Mouse (Mus musculus) limb, embryonic 13.5 days (tissue): ENCODE measurements around the gene Cyp1a2. TPM values are rescaled to one million over a fixed set of nuclear protein-coding genes. Genes with fewer than 3 reads are reported as not detected.

Experiments used
- ATAC-seq: fragments of 200-750 bp; cut with Nextera tagmentation; 2 replicates; pipeline ENCODE4 v1.8.0; 2017; ENCODE audit warnings: low read depth, moderate number of reproducible peaks, moderate TSS enrichment; ENCODE audit not compliant: low FRiP score
- H3K27ac ChIP-seq: fragments of 300-500 bp; sonication (generic); 2 replicates; pipeline ENCODE4 v1.5.1; 2015; ENCODE audit warnings: inconsistent platforms, mild to moderate bottlenecking, moderate library complexity
- H3K27me3 ChIP-seq: fragments of 300-500 bp; sonication (generic); 2 replicates; pipeline ENCODE4 v1.6.1; 2015; ENCODE audit warnings: mild to moderate bottlenecking, inconsistent platforms
- H3K36me3 ChIP-seq: fragments of 300-500 bp; sonication (generic); 2 replicates; pipeline ENCODE4 v1.6.1; 2015; ENCODE audit warnings: inconsistent platforms, mild to moderate bottlenecking, moderate library complexity
- H3K4me1 ChIP-seq: fragments of 300-500 bp; sonication (generic); 2 replicates; pipeline ENCODE4 v1.6.1; 2015; ENCODE audit warnings: inconsistent platforms
- H3K4me2 ChIP-seq: fragments of 300-500 bp; sonication (generic); replicated peaks from 2 replicates; pipeline ENCODE4 v1.6.1; 2015; ENCODE audit warnings: inconsistent platforms, mild to moderate bottlenecking, moderate library complexity
- H3K4me3 ChIP-seq: fragments of 300-500 bp; sonication (generic); 2 replicates; pipeline ENCODE4 v1.5.1; 2015; ENCODE audit warnings: moderate library complexity, mild to moderate bottlenecking, inconsistent platforms
- H3K9ac ChIP-seq: fragments of 300-500 bp; sonication (generic); 2 replicates; pipeline ENCODE4 v1.6.1; 2015; ENCODE audit warnings: mild to moderate bottlenecking, inconsistent platforms
- H3K9me3 ChIP-seq: fragments of 300-500 bp; sonication (generic); 2 replicates; pipeline ENCODE4 v1.6.1; 2016; ENCODE audit warnings: inconsistent platforms
- WGBS: fragments of 180-500 bp; shearing (Covaris S2); methylation state at CpG from one replicate; pipeline ENCODE4 v1.1.7; 2015; 5-methylcytosine and 5-hydroxymethylcytosine counted together
- polyA plus RNA-seq: library from polyadenylated mRNA; unstranded; fragments of >200 nt; fragmentation: Nextera tagmentation; extraction: Ambion mirVana; gene quantifications from 2 replicates; pipeline ENCODE4 v1.2.1, GENCODE M21; 2015

Cyp1a2 gene
- polyA plus RNA-seq, 1 experiment from 2014 or later = not detected

DNA sequence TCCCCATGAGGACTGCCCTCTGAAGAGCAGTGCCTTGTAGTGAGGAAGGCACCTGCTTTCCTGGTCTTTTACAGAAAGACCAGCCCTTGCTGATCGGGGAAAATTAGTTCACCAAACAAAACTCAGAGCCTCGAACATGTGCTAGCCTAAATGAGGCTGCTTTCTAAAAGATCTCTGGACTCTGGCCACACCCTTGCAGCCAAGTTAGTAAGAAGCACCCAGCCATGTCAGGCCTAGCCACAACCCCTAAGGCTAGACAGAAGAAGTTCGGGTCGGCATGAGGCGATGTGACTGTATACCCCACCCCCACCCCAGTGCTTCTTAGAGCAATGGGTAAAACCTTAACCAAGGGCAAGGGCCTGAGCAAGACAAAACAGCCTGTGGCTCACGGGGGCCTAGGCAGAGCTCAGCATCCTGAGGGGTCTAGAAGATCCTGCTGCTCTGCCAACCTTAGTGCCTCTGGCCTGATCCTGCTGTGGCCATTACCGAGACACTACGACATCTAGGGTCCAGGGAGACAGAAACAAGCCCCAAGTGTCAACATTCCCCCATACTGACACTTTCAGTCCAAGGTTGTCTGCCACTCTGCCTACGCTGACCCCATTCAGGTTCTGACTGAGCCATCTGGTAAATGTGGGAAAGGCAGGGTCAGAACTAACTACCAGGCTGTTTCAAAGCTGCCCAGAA, 40.2 kb downstream of the Cyp1a2 start:
- peaks cover 62% of the 10 kb centered on the region for H3K4me1 ChIP-seq
- H3K36me3 ChIP-seq = peaks cover 15% of the 10 kb centered on the region
- peak overlapping the region; percentile 74 for H3K4me3 ChIP-seq
- H3K9me3 ChIP-seq = no peaks in the 10 kb centered on the region
- no peak overlapping the region for H3K27ac ChIP-seq
- no peaks in the 10 kb centered on the region for H3K27me3 ChIP-seq
- ATAC-seq = no peak
- peak overlapping the region; percentile 93 for H3K9ac ChIP-seq
- peak overlapping the region; percentile 97 for H3K4me2 ChIP-seq
- 65% methylated on average over 9 of the region's 9 CpGs for WGBS

DNA sequence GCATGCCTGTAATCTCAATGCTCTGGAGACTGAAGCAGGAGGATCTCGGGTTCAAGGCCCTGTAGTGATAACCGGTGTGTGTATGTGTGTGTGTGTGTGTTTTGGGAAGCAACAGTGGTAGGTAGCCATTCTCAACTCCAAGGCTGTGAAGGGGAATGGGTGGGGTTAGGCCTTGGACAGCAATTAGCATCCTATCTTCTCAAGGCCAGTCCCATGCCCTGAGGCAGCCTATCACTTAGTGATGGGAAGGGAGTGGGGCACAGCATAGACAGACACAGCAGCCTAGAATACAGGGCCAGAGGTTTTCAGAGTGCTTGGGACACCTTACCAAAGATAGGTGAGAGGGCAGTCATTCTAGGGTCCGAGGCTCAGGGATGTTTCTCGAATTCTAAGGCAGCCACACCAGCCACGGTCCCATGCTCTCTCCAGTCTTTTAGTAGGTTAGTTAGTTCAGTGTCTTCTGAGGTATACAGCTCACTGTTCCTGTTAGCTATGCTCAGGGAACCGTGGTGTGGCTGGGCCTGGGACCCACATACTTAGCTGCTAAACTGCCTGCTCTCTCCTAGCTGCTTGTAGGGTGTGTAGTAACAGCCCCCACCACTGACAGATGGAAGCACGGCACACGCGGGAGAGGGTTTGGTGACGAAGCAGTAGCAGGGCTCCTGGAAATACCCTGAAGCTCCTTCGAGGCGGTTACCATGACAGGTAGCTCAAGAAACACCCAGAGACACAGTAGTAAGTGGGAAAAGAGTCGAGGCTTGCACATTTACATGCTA, 41.5 kb downstream of the Cyp1a2 start:
- 87% methylated on average over 13 of the region's 13 CpGs for WGBS
- Histone ChIP-seq H3K4me1 (peaks cover 74% of the 10 kb centered on the region), H3K27me3 (no peaks in the 10 kb centered on the region), H3K36me3 (peaks cover 15% of the 10 kb centered on the region), H3K4me2 (0 out of 2 replicates have a peak overlapping the region, but pooled peaks have one; percentile 97), H3K4me3 (no peak overlapping the region), H3K9ac (0 out of 2 replicates have a peak overlapping the region, but pooled peaks have one; percentile 3), H3K9me3 (no peaks in the 10 kb centered on the region), H3K27ac (no peak overlapping the region)
- no peak for ATAC-seq

DNA sequence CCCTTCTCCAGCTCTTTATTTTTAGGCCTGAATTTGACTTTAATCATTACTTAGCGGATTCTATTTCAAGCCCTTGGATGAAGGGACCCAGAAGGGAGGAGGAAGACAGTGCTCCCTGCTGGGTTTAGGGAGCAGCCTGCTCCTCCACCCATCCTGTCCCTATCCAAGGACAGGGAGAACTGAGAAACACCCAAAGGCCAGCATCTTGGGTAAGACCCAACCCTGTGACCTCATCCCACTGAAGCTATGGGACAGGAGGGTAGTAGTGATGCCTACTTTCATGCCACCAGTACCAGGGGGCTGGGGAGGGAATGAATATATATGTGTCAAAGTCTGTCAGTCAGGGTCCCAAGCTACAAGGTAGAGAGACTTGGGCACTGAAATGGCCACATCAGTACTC, 42.5 kb downstream of the Cyp1a2 start:
- Histone ChIP-seq H3K4me1 (peaks cover 83% of the 10 kb centered on the region), H3K27ac (peak overlapping the region; percentile 84; the same call in 1 of the 2 replicates), H3K9ac (peak overlapping the region; percentile 65; the same call in 1 of the 2 replicates), H3K9me3 (no peaks in the 10 kb centered on the region), H3K36me3 (peaks cover 15% of the 10 kb centered on the region), H3K4me3 (0 out of 2 replicates have a peak overlapping the region, but pooled peaks have one; percentile 10), H3K4me2 (peak overlapping the region; percentile 56), H3K27me3 (no peaks in the 10 kb centered on the region)
- no peak for ATAC-seq
- WGBS = 100% methylated on average over 1 of the region's 1 CpGs

DNA sequence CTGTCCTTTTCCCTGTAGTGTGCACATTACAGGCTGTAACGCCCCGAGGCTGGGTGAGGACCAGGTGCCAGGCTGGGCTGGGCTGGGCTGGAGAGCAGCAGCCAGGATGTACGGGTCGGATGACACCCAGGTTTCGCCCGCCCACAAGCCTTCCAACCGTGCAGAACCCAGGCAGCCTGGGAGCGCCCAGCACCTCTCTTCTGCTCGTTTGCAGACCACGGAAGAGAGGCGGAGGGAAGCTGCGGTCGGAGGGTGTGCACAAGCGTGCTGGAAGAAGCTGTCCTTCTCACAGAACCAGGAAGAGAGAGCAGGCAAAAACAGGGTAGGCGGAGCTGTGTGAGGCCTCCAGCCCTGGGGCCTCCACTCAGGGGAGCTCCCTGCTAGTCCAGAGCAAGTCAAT, 43.1 kb downstream of the Cyp1a2 start:
- peak overlapping the region; percentile 56 for H3K4me2 ChIP-seq
- H3K27me3 ChIP-seq = no peaks in the 10 kb centered on the region
- WGBS = 13% methylated on average over 15 of the region's 15 CpGs
- 0 out of 2 replicates have a peak, but pooled peaks have one; percentile 14 for ATAC-seq
- H3K27ac ChIP-seq = peak overlapping the region; percentile 84
- no peaks in the 10 kb centered on the region for H3K9me3 ChIP-seq
- peaks cover 15% of the 10 kb centered on the region for H3K36me3 ChIP-seq
- H3K4me1 ChIP-seq = peaks cover 83% of the 10 kb centered on the region
- H3K9ac ChIP-seq = peak overlapping the region; percentile 65
- peak overlapping the region; percentile 20 for H3K4me3 ChIP-seq

DNA sequence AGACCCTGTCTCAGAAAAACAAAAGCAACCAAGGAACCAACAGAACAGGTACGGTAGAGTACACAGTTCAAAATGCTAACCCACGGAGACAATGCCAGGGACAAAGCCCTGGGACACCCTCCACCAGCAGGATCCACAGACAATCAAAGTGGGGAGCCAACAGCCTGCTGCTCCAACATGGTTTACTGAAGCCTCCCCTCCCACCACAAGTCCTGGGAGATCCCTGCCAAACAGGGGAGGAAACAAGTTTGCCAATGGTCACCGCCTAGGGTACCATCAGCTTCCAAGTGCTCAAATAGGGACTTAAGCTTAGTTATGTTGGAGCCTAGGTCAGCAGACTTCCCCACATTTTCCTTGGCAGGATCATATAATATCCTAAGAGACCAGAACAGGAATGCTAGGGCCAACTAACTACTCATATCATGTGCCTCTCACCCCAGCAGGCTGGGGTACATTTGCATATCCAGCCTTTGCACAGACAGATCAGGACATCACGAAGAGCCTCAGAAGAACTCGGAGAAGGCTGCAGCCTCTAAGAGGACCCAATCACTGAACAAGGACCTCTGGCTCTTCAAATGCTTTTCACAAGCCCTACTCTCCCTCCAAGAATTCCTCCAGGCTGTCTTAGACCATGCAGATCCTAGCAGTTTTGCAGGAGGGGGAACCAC, 43.7 kb downstream of the Cyp1a2 start:
- Histone ChIP-seq H3K27me3 (no peaks in the 10 kb centered on the region), H3K4me1 (peaks cover 83% of the 10 kb centered on the region), H3K9me3 (no peaks in the 10 kb centered on the region), H3K9ac (peak overlapping the region; percentile 65), H3K36me3 (peaks cover 15% of the 10 kb centered on the region), H3K27ac (peak overlapping the region; percentile 84), H3K4me3 (peak overlapping the region; percentile 20), H3K4me2 (peak overlapping the region; percentile 56)
- ATAC-seq = no peak
- WGBS = 71% methylated on average over 5 of the region's 5 CpGs

DNA sequence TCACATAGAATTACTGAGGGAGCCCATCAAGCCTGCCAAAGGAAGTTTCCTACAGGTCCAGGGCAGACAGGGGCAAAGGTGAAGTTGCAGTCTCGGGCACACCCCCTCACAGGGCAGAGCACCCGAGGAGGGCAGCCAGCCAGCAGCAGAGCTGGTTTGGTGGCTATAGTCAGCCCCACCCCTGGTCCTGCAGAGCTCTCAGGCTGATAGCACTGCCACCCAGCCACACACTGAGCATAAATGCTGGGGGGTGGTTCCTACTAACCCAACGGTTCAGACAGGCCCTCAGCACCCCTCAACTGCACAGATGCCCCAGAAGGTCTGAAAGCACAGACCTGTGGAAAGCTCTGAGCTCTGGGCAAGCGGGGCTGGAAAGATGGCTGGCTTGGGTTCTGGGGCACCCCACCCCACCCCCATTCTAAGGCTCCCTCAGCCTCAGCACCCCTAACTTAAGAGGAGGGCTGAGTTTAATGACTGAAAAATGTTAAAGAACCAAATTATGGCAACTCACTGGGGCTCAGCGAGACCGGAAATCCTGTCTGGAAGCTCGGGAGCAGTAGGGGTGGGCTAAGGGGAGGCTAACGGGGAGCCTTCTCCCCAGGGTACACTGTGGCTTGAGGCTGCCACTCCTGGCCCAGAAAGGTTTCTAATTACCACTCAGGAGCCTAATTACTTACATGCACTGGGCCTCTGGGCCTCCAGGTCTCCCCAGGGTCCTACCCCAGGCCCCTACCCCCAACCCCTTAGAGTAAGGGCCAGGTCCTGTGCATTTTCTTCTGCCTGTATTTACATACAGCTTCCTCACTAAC, 44.6 kb downstream of the Cyp1a2 start:
- H3K4me2 ChIP-seq = peak overlapping the region; percentile 56
- H3K9ac ChIP-seq = peak overlapping the region; percentile 65
- H3K27me3 ChIP-seq = no peaks in the 10 kb centered on the region
- H3K9me3 ChIP-seq = no peaks in the 10 kb centered on the region
- peaks cover 85% of the 10 kb centered on the region for H3K4me1 ChIP-seq
- 14% methylated on average over 8 of the region's 8 CpGs for WGBS
- no peak overlapping the region for H3K4me3 ChIP-seq
- H3K27ac ChIP-seq = peak overlapping the region; percentile 84
- H3K36me3 ChIP-seq = peaks cover 22% of the 10 kb centered on the region
- ATAC-seq = no peak

DNA sequence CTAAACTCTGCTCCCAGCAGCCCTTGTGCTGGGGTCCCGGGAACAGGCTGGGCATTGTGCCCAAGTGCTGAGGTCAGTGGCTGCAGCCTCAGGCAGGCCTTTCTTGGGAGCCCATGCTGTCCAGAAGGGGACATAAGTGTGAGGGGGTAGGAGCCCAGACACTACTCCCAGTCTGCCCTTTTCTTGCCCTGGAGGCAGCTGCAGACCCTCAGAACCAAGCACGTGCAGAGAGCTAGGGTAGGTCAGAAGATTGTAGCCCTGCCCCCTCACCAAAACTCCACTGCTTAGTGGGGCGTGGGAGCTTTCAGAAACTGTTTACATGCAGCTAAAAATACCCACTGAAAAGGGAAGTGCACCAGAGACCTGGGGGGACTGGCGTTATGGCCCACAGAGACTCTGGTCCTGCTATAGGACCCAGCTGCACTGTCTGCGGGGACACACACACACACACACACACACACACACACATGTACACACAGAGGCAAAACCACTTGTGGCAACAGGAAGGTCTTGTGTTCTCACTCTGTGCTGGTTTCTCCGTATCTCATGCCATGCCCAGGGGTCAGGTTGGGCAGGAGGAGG, 45.7 kb downstream of the Cyp1a2 start:
- no peaks in the 10 kb centered on the region for H3K9me3 ChIP-seq
- no peak overlapping the region; the same call in 1 of the 2 replicates for H3K4me3 ChIP-seq
- H3K9ac ChIP-seq = peak overlapping the region; percentile 65
- peak overlapping the region; percentile 56 for H3K4me2 ChIP-seq
- ATAC-seq = peak; percentile 55
- H3K36me3 ChIP-seq = peaks cover 26% of the 10 kb centered on the region
- WGBS = 38% methylated on average over 6 of the region's 6 CpGs
- H3K27me3 ChIP-seq = no peaks in the 10 kb centered on the region
- peaks cover 81% of the 10 kb centered on the region for H3K4me1 ChIP-seq
- peak overlapping the region; percentile 84 for H3K27ac ChIP-seq

DNA sequence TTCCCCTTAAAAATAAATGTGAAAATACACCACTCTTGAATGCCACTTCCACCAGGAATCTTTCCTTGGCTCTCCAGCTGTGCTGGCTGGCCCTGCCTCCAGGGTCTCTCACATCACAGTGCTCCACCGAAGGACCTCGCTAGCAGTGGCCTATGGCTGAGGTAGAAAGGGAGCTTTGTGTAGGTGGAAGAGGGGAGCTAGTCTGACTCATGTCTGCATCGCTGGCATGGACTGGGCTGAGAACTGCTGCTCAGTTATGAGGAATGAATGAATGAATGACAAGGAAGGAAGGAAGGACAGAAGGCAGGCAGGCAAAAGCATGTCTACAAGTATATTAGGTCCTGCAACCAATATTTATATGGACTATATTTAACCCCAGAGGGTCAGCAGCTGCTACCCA, 46.2 kb downstream of the Cyp1a2 start:
- Histone ChIP-seq H3K27me3 (no peaks in the 10 kb centered on the region), H3K9ac (no peak overlapping the region), H3K27ac (peak overlapping the region; percentile 84; the same call in 1 of the 2 replicates), H3K4me3 (no peak overlapping the region; the same call in 1 of the 2 replicates), H3K9me3 (no peaks in the 10 kb centered on the region), H3K36me3 (peaks cover 26% of the 10 kb centered on the region), H3K4me1 (peaks cover 75% of the 10 kb centered on the region), H3K4me2 (peak overlapping the region; percentile 56)
- peak; percentile 52 for ATAC-seq
- 72% methylated on average over 3 of the region's 3 CpGs for WGBS

DNA sequence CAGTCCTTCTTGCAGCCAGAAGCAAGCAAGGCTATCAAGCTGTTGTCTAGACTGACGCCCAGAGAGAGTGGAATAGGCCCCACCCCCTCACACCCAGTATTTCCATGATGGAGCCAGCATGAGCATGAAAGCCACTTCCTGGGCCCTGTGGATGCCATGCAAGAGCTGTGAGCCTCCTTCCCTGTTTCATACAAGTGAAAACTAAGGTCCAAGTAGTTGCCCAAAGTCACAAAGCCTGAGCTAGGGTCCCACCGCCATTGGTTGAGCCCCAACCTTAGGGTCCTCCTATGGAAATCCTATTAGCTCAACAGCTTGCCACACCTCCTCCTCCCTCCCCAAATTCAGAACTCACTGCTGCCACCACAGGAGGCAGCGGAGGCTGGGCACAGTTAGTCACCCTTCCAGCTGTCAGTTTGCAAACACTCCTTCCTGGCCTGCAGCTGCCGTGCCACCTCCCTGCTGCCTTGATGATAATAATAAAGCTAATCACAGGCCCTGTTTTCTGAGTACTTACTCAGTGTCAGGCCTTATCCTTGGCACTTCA, 50.0 kb downstream of the Cyp1a2 start:
- H3K36me3 ChIP-seq = peaks cover 48% of the 10 kb centered on the region
- no peak overlapping the region for H3K27ac ChIP-seq
- no peaks in the 10 kb centered on the region for H3K9me3 ChIP-seq
- 0 out of 2 replicates have a peak overlapping the region, but pooled peaks have one; percentile 1 for H3K9ac ChIP-seq
- H3K4me2 ChIP-seq = no peak overlapping the region
- 50% methylated on average over 4 of the region's 4 CpGs for WGBS
- H3K4me1 ChIP-seq = peaks cover 38% of the 10 kb centered on the region
- H3K27me3 ChIP-seq = no peaks in the 10 kb centered on the region
- ATAC-seq = no peak
- no peak overlapping the region for H3K4me3 ChIP-seq

DNA sequence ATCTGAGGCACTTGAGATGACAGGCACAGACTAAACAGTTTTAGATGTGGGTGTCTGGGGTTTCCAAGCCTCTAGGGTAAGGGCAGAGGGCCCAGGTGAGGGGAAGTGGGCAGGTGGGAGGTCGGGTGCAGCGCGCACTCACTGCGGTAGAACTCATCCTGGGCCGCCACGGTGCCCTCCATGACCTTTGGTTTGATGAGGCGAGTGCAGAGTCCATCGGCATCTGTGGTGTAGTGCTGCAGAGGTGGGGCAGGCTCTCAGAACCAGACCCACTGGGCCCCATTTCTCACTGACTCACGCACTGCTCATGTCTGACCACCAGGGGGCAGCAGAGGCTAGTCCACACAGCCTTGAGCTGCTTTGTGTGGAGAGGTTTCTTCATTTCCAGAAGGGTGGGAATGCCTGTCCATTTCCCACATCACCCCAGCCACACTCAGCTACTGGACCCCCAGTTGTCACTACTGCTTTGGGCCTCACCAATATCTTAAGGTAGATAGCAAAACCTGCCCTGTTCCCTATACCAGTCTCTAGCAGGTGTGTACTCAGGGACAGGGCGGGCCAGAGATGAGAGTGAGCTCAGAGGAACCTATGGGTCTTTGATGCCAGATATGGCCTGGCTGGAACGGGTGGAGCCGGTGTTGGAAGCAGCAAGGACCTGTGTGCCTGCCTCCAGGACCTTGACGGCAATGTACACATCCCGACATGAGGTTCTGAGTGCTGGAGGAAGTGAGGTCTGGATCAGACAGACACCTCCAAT, 54.2 kb downstream of the Cyp1a2 start:
- 65% methylated on average over 14 of the region's 14 CpGs for WGBS
- H3K9ac ChIP-seq = no peak overlapping the region
- no peaks in the 10 kb centered on the region for H3K9me3 ChIP-seq
- peaks cover 88% of the 10 kb centered on the region for H3K36me3 ChIP-seq
- no peak overlapping the region for H3K4me3 ChIP-seq
- peak; percentile 55 for ATAC-seq
- no peak overlapping the region for H3K4me2 ChIP-seq
- H3K27me3 ChIP-seq = no peaks in the 10 kb centered on the region
- H3K4me1 ChIP-seq = peaks cover 11% of the 10 kb centered on the region; the same call in 1 of the 2 replicates
- H3K27ac ChIP-seq = no peak overlapping the region
